Mouse (Mus musculus): ENCODE measurements around the gene Rasal2. TPM values are rescaled to one million over a fixed set of nuclear protein-coding genes. Genes with fewer than 3 reads are reported as not detected.

Rasal2 gene
- total and polyA plus RNA-seq, 3 experiments: 1.5 to 2.6 (median 1.7) TPM

GRCm38 (mm10) chr1:157411711-157412380 lies 549 bp downstream of the Rasal2 start:
- TF ChIP-seq JUN (IDR thresholded peaks at IDR 0.05; ENCODE audit: insufficient read depth, low read depth, low read length): no peak
- TF ChIP-seq ZMIZ1 (IDR thresholded peaks at IDR 0.05; ENCODE audit: low read depth, low read length): no peak
- no peak for TF ChIP-seq BHLHE40 (IDR thresholded peaks at IDR 0.05; ENCODE audit: low read depth, low read length)
- TF ChIP-seq NELFE (IDR thresholded peaks at IDR 0.05; ENCODE audit: low read depth, low read length): no peak
- TF ChIP-seq USF1 (IDR thresholded peaks at IDR 0.05; ENCODE audit: low read depth, low read length): no peak
- no peak for TF ChIP-seq MAX (IDR thresholded peaks at IDR 0.05; ENCODE audit: low read length)
- no peak for TF ChIP-seq MAZ (IDR thresholded peaks at IDR 0.05; ENCODE audit: low read depth, low read length)
- TF ChIP-seq POLR2A (IDR thresholded peaks at IDR 0.05; ENCODE audit: low read depth, low read length): no peak
- TF ChIP-seq USF2 (conservative IDR thresholded peaks at IDR 0.05; ENCODE audit: low read depth, low read length): no peak
- no peak for TF ChIP-seq MYC (IDR thresholded peaks at IDR 0.05; ENCODE audit: low read depth, low read length)
- no peak for TF ChIP-seq ZNF384 (IDR thresholded peaks at IDR 0.05; ENCODE audit: low read depth, low read length)
- no peak for TF ChIP-seq ZC3H11A (IDR thresholded peaks at IDR 0.05; ENCODE audit: low read depth, low read length)
- no peak for TF ChIP-seq E2F4 (IDR thresholded peaks at IDR 0.05; ENCODE audit: insufficient replicate concordance, low read depth, low read length)
- no peak for TF ChIP-seq ETS1 (conservative IDR thresholded peaks at IDR 0.05; ENCODE audit: low read depth, low read length)
- no peak for TF ChIP-seq RCOR1 (conservative IDR thresholded peaks at IDR 0.05; ENCODE audit: low read depth, low read length)
- TF ChIP-seq HCFC1 (IDR thresholded peaks at IDR 0.05; ENCODE audit: low read depth, low read length): no peak
- TF ChIP-seq SIN3A (IDR thresholded peaks at IDR 0.05; ENCODE audit: low read length): no peak
- no peak for TF ChIP-seq IRF4 (IDR thresholded peaks at IDR 0.05; ENCODE audit: low read depth, low read length)
- in situ Hi-C loops (cut with MboI; ENCODE audit: low pct_ligation_motif_present, low pct_unique_long_range_greater_than_20kb, low sequenced_read_pairs) (no loop called here), dilution Hi-C loops (cut with MboI; ENCODE audit: extremely low pct_ligation_motif_present, extremely low pct_unique_long_range_greater_than_20kb, low sequenced_read_pairs) (no loop called here)
- H3K4me1 ChIP-seq (ENCODE audit: control insufficient read depth in 1 of 2, insufficient read depth in 2 of 2): peaks cover 0 to 37% of the 10 kb centered on the region in 2 experiments; a peak in 2 of 4 replicates
- H3K79me2 ChIP-seq (replicated peaks; ENCODE audit: control insufficient read depth, extremely low read depth, insufficient read depth, poor library complexity, severe bottlenecking): no peaks in the 10 kb centered on the region
- peaks cover 0 to 13% of the 10 kb centered on the region in 2 experiments for H3K36me3 ChIP-seq (replicated peaks in 1 of 2; ENCODE audit: control insufficient read depth in 1 of 2, insufficient read depth in 1 of 2, low read length in 1 of 2)
- no peak for DNase-seq (ENCODE audit: extremely low read depth)
- H3K9me3 ChIP-seq (replicated peaks; ENCODE audit: low read length): no peaks in the 10 kb centered on the region
- H3K27me3 ChIP-seq (replicated peaks): peaks cover 10% of the 10 kb centered on the region
- H3K4me2 ChIP-seq (ENCODE audit: insufficient read depth, low read depth, poor library complexity, severe bottlenecking): peak overlapping the region; percentile 77
- peak overlapping the region; percentile 72 to 92 (median 76) for H3K4me3 ChIP-seq (replicated peaks in 1 of 3; ENCODE audit: low read depth in 2 of 3, low read length in 2 of 3, poor library complexity in 1 of 3)
- peak overlapping the region; percentile 52; the same call in 1 of the 2 replicates for H3K9ac ChIP-seq (ENCODE audit: insufficient read depth, low read depth)
- H3K27ac ChIP-seq (ENCODE audit: insufficient read depth, low read depth): no peak overlapping the region

- H3K4me2 ChIP-seq (ENCODE audit: insufficient read depth, low read depth, poor library complexity, severe bottlenecking): peak overlapping the region; percentile 77
- no peak for DNase-seq (ENCODE audit: extremely low read depth)
- H3K9ac ChIP-seq (ENCODE audit: insufficient read depth, low read depth): peak overlapping the region; percentile 52; the same call in 1 of the 2 replicates
- in situ Hi-C loops (cut with MboI; ENCODE audit: low pct_ligation_motif_present, low pct_unique_long_range_greater_than_20kb, low sequenced_read_pairs) (no loop called here), dilution Hi-C loops (cut with MboI; ENCODE audit: extremely low pct_ligation_motif_present, extremely low pct_unique_long_range_greater_than_20kb, low sequenced_read_pairs) (no loop called here)
- H3K27ac ChIP-seq (ENCODE audit: insufficient read depth, low read depth): no peak overlapping the region
- peaks cover 0 to 31% of the 10 kb centered on the region in 2 experiments; a peak in 2 of 4 replicates for H3K4me1 ChIP-seq (ENCODE audit: control insufficient read depth in 1 of 2, insufficient read depth in 2 of 2)
- TF ChIP-seq MAFK (IDR thresholded peaks at IDR 0.05; ENCODE audit: insufficient replicate concordance, low read length) (no peak), SIN3A (IDR thresholded peaks at IDR 0.05; ENCODE audit: low read length) (peak; percentile 32; the same call in 1 of the 2 replicates), NRF1 (IDR thresholded peaks at IDR 0.05; ENCODE audit: low read depth, low read length) (no peak)
- no peaks in the 10 kb centered on the region for H3K79me2 ChIP-seq (replicated peaks; ENCODE audit: control insufficient read depth, extremely low read depth, insufficient read depth, poor library complexity, severe bottlenecking)
- H3K27me3 ChIP-seq (replicated peaks): peaks cover 10% of the 10 kb centered on the region
- H3K4me3 ChIP-seq (replicated peaks in 1 of 3; ENCODE audit: low read depth in 2 of 3, low read length in 2 of 3, poor library complexity in 1 of 3): peak overlapping the region; percentile 72 to 92 (median 76)
- no peaks in the 10 kb centered on the region for H3K9me3 ChIP-seq (replicated peaks; ENCODE audit: low read length)
- H3K36me3 ChIP-seq (replicated peaks in 1 of 2; ENCODE audit: control insufficient read depth in 1 of 2, insufficient read depth in 1 of 2, low read length in 1 of 2): peaks cover 0 to 9% of the 10 kb centered on the region in 2 experiments
These were observed 1.1 kb downstream of the Rasal2 start for GRCm38 (mm10) chr1:157411341-157411710.

Measured in CH12.LX (cell line).